Mouse (Mus musculus) neural tube, embryonic 14.5 days (tissue): ENCODE measurements around the gene Gm1043. TPM values are rescaled to one million over a fixed set of nuclear protein-coding genes. Genes with fewer than 3 reads are reported as not detected.

Experiments used
- ATAC-seq: fragments of 200-750 bp; cut with Nextera tagmentation; 2 replicates; pipeline ENCODE4 v1.8.0; 2017; ENCODE audit warnings: low read depth, mild to moderate bottlenecking, moderate TSS enrichment, moderate library complexity
- H3K27ac ChIP-seq: fragments of 300-500 bp; sonication (generic); 2 replicates; pipeline ENCODE4 v1.5.1; 2014; ENCODE audit warnings: low read depth, mild to moderate bottlenecking, control low read depth, low read length, moderate library complexity, mixed read lengths
- H3K27me3 ChIP-seq: fragments of 300-500 bp; sonication (generic); 2 replicates; pipeline ENCODE4 v1.6.1; 2014; ENCODE audit warnings: low read length; ENCODE audit not compliant: control insufficient read depth, insufficient read depth
- H3K36me3 ChIP-seq: fragments of 300-500 bp; sonication (generic); 2 replicates; pipeline ENCODE4 v1.6.1; 2014; ENCODE audit warnings: low read length, mixed read lengths; ENCODE audit not compliant: control insufficient read depth, insufficient read depth
- H3K4me1 ChIP-seq: fragments of 300-500 bp; sonication (generic); 2 replicates; pipeline ENCODE4 v1.6.1; 2014; ENCODE audit warnings: low read length; ENCODE audit not compliant: control insufficient read depth, insufficient read depth
- H3K4me2 ChIP-seq: fragments of 300-500 bp; sonication (generic); 2 replicates; pipeline ENCODE4 v1.6.1; 2014; ENCODE audit warnings: mild to moderate bottlenecking, low read depth, low read length, control low read depth
- H3K4me3 ChIP-seq: fragments of 300-500 bp; sonication (generic); 2 replicates; pipeline ENCODE4 v1.5.1; 2014; ENCODE audit warnings: low read depth, low read length, control low read depth, mixed read lengths
- H3K9ac ChIP-seq: fragments of 300-500 bp; sonication (generic); replicated peaks from 2 replicates; pipeline ENCODE4 v1.6.1; 2014; ENCODE audit warnings: low read depth, mild to moderate bottlenecking, control low read depth, low read length, mixed read lengths
- H3K9me3 ChIP-seq: fragments of 300-500 bp; sonication (generic); 2 replicates; pipeline ENCODE4 v1.6.1; 2016; ENCODE audit warnings: low read length; ENCODE audit not compliant: control insufficient read depth
- WGBS: fragments of 180-500 bp; shearing (Covaris S2); extraction: QIAGEN DNeasy Blood & Tissue Kit; methylation state at CpG from one replicate; pipeline ENCODE4 v1.1.7; 2014; 5-methylcytosine and 5-hydroxymethylcytosine counted together
- polyA plus RNA-seq: library from polyadenylated mRNA; unstranded; fragments of >200 nt; fragmentation: Nextera tagmentation; extraction: Ambion mirVana; gene quantifications from 2 replicates; pipeline ENCODE4 v1.2.1, GENCODE M21; 2014

The Gm1043 gene
- polyA plus RNA-seq, 1 experiment from 2014 or later = 2.0 TPM

DNA sequence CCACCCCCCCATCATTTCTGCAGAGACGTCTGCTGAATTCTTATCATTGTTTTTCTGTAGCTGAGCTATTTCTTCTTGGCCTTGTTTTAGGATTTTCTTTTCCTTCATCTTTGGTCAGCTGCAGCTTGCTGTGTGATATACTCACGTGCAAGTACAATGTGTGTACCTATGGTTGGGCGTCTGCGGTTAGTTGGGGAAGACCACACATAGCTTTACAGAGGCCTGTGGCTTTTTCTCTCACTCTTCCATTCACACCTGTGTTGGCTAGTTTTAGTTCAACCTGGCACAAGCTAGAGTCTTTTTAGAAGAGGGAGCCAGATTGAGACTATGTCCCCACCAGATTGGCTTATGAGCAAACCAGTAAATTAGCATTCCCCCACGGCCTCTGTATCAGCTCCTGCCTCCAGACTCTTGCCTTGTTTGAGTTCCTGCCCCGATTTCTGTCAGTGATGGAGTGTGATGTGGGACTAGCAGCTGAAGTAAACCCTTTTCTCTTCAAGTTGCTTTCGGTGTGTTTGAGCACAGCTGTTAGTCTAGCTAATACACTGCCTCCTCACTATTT lies 1.9 kb upstream of the Gm1043 start:
- ATAC-seq = no peak
- WGBS = 78% methylated on average over 7 of the region's 7 CpGs
- H3K4me3 ChIP-seq = no peak overlapping the region

DNA sequence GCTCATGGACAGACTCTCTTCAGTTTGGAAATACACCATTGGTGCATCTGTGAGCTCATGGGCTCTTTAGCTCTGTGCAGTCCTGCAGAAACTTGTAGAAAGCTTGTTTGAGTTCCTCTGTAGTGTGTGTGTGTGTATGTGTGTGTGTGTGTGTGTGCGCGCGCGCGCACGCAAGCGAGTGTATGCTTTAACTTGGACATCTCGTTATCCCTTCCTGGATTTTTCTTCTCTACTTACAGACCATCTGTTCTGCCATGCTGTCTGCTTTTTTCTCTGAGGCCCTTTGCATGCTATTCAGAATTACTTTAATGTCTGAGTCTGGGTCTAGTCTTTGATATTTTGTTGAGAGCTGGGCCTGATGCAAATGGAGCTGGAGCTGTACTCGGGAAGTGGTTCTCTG lies 1.3 kb upstream of the Gm1043 start:
- H3K4me2 ChIP-seq = no peak overlapping the region
- no peak overlapping the region for H3K9ac ChIP-seq
- no peaks in the 10 kb centered on the region for H3K27me3 ChIP-seq
- H3K27ac ChIP-seq = no peak overlapping the region
- H3K36me3 ChIP-seq = no peaks in the 10 kb centered on the region
- no peaks in the 10 kb centered on the region for H3K9me3 ChIP-seq
- WGBS = 89% methylated on average over 9 of the region's 9 CpGs
- no peaks in the 10 kb centered on the region for H3K4me1 ChIP-seq
- no peak for ATAC-seq
- no peak overlapping the region for H3K4me3 ChIP-seq

More for the DNA sequence above, 1.9 kb upstream of the Gm1043 start:
- Histone ChIP-seq H3K27me3 (no peaks in the 10 kb centered on the region), H3K4me2 (no peak overlapping the region), H3K27ac (no peak overlapping the region), H3K4me1 (no peaks in the 10 kb centered on the region), H3K9me3 (no peaks in the 10 kb centered on the region), H3K9ac (no peak overlapping the region), H3K36me3 (no peaks in the 10 kb centered on the region)

DNA sequence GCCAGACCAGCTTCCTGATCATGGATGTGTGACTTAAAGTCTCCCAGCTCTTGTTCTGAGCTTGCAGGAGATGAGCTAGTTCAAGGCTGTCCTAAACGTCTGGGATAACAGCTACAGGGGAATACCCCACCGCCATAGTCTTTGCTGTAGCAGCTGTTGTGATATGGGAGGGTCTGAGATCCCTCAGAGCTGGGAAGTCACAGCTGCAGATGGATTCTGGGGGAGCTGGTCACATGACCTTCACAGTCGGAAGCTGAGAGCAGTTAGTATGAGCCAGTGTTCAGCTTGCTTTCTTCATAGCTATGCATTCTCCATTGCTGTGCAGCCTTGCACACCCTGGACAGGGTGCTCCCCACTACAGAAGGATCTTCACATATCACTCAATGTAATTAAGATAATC lies 748 bp downstream of the Gm1043 start:
- H3K4me3 ChIP-seq = no peak overlapping the region
- no peak overlapping the region for H3K27ac ChIP-seq
- no peaks in the 10 kb centered on the region for H3K36me3 ChIP-seq
- H3K27me3 ChIP-seq = no peaks in the 10 kb centered on the region
- H3K4me1 ChIP-seq = peaks cover 1% of the 10 kb centered on the region; the same call in 1 of the 2 replicates
- H3K9me3 ChIP-seq = no peaks in the 10 kb centered on the region
- H3K4me2 ChIP-seq = no peak overlapping the region
- WGBS = 76% methylated on average over 3 of the region's 3 CpGs
- ATAC-seq = no peak
- no peak overlapping the region for H3K9ac ChIP-seq

DNA sequence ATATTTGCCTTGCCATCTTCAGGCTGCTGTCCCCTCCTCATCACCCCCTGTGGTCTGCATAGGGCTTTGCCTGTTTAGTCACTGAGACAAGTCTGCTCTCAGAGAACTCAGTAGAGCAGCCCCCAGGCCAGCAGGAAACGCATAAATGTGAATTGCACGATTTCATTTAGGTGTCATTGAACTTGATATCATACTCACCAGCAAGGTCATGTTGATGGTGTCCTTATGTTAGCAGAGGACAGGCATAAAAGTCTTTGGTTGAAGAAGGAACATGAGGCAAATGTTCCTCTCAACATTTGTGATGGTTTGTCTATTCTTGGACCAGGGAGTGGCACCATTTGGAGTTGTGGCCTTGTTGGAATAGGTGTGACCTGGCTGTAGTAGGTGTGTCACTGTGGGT lies 2.6 kb downstream of the Gm1043 start:
- ATAC-seq = no peak
- Histone ChIP-seq H3K4me3 (no peak overlapping the region), H3K4me2 (no peak overlapping the region), H3K9me3 (no peaks in the 10 kb centered on the region), H3K9ac (no peak overlapping the region), H3K4me1 (peaks cover 7% of the 10 kb centered on the region; the same call in 1 of the 2 replicates), H3K27me3 (peaks cover 6% of the 10 kb centered on the region; the same call in 1 of the 2 replicates), H3K27ac (no peak overlapping the region), H3K36me3 (no peaks in the 10 kb centered on the region)
- 53% methylated on average over 2 of the region's 2 CpGs for WGBS

DNA sequence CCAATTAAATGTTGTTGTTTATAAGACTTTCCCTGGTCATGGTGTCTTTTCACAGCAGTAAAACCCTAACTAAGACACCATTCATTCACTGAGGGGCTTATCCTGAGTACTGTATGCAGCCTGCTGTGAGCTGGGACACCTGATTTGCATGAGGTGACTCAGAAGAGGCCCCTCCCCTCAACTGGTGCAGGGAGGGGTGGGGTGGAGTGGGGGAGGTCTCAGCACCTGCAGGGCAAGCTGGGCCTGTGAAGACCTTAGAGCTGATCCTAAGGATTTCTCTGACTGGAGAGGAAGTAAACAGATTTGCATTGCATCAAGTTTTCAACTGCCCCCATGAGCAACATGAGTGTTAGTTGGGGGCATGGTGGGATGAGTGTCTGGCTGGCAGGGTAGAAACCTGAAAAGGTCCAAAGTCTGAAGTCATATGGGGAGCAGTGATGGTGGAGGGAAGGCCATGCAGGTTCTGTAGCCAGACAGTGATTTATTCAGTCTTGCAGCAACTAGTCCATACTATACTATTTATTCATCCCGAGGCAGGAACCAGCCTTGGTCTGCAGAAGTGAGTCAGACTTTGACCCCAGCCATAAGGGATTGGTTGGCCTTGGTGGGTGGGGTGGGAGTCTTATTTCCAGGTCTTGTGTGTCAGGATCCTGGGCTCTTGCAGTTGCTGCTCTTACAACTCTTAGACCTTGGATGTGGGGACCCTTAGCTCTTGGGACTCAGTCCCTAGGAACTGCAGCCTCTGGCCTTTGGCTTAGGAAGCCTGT lies 3.4 kb downstream of the Gm1043 start:
- 48% methylated on average over 1 of the region's 1 CpGs for WGBS
- H3K27ac ChIP-seq = no peak overlapping the region
- no peak overlapping the region for H3K4me2 ChIP-seq
- ATAC-seq = no peak
- no peaks in the 10 kb centered on the region for H3K36me3 ChIP-seq
- H3K4me1 ChIP-seq = peaks cover 7% of the 10 kb centered on the region; the same call in 1 of the 2 replicates
- no peaks in the 10 kb centered on the region for H3K9me3 ChIP-seq
- no peak overlapping the region for H3K9ac ChIP-seq
- no peak overlapping the region for H3K4me3 ChIP-seq
- H3K27me3 ChIP-seq = peaks cover 6% of the 10 kb centered on the region; the same call in 1 of the 2 replicates

DNA sequence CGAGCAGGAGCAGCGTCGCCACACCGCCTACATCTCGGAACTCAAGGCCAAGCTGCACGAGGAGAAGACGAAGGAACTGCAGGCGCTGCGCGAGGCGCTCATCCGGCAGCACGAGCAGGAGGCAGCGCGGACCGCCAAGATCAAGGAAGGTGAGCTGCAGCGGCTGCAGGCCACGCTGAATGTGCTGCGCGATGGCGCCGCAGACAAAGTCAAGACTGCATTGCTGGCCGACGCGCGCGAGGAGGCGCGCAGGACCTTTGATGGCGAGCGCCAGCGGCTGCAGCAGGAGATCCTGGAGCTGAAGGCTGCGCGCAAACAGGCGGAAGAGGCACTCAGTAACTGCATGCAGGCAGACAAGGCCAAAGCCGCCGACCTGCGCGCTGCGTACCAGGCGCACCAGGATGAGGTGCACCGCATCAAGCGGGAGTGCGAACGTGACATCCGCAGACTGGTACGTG lies 6.0 kb downstream of the Gm1043 start:
- peaks cover 7% of the 10 kb centered on the region; the same call in 1 of the 2 replicates for H3K4me1 ChIP-seq
- ATAC-seq = peak; percentile 72
- H3K9me3 ChIP-seq = no peaks in the 10 kb centered on the region
- peak overlapping the region; percentile 36 for H3K4me2 ChIP-seq
- no peaks in the 10 kb centered on the region for H3K36me3 ChIP-seq
- 1% methylated on average over 47 of the region's 47 CpGs for WGBS
- peak overlapping the region; percentile 25 for H3K9ac ChIP-seq
- H3K4me3 ChIP-seq = peak overlapping the region; percentile 4; the same call in 1 of the 2 replicates
- H3K27ac ChIP-seq = no peak overlapping the region
- peaks cover 6% of the 10 kb centered on the region; the same call in 1 of the 2 replicates for H3K27me3 ChIP-seq

DNA sequence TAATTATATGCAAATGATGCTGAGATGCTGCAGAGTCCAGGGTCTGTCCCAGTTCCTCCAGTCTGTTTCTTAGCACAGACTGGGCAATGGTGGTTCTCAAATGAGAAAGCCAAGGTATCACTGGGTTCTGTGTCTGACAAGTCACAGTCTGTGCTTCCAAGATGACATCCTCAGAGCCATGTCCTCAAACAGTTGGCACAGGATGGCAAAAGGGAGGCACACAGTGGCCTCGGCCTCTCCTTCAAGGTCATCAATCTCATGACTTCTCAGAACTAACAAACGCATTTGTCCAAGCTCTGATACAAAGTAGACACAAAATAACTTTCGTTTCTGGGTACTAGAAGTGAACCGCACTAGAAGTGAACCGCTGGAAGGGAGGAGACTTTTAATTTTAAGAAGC lies 9.8 kb downstream of the Gm1043 start:
- no peak overlapping the region for H3K27ac ChIP-seq
- ATAC-seq = no peak
- no peaks in the 10 kb centered on the region for H3K36me3 ChIP-seq
- H3K9ac ChIP-seq = no peak overlapping the region
- peaks cover 7% of the 10 kb centered on the region; the same call in 1 of the 2 replicates for H3K4me1 ChIP-seq
- no peak overlapping the region for H3K4me2 ChIP-seq
- peaks cover 6% of the 10 kb centered on the region; the same call in 1 of the 2 replicates for H3K27me3 ChIP-seq
- H3K4me3 ChIP-seq = no peak overlapping the region
- no peaks in the 10 kb centered on the region for H3K9me3 ChIP-seq
- 91% methylated on average over 5 of the region's 5 CpGs for WGBS

DNA sequence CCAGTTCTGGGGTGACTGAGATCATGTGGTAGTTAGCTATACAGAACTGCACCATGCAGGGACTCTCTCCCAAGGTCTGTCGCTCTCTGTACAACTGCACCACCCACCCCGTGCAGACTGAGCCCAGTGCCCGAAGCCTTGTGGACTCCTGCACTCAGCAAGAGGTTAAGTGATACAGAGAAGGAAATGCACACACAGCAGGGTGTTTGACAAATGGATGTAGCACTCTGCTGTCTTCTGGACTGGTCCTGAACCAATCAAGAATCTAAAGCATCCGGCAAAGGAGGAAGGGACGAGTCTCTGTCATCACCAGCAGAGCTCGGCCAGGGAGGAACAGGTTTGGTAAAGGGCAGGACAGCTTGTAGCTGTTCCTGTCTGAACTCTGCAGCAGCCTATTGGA lies 12.4 kb downstream of the Gm1043 start:
- H3K4me3 ChIP-seq = no peak overlapping the region
- H3K36me3 ChIP-seq = no peaks in the 10 kb centered on the region
- no peaks in the 10 kb centered on the region for H3K4me1 ChIP-seq
- H3K27ac ChIP-seq = no peak overlapping the region
- H3K4me2 ChIP-seq = no peak overlapping the region
- no peak for ATAC-seq
- H3K27me3 ChIP-seq = no peaks in the 10 kb centered on the region
- H3K9me3 ChIP-seq = no peaks in the 10 kb centered on the region
- WGBS = 70% methylated on average over 6 of the region's 6 CpGs
- no peak overlapping the region for H3K9ac ChIP-seq

DNA sequence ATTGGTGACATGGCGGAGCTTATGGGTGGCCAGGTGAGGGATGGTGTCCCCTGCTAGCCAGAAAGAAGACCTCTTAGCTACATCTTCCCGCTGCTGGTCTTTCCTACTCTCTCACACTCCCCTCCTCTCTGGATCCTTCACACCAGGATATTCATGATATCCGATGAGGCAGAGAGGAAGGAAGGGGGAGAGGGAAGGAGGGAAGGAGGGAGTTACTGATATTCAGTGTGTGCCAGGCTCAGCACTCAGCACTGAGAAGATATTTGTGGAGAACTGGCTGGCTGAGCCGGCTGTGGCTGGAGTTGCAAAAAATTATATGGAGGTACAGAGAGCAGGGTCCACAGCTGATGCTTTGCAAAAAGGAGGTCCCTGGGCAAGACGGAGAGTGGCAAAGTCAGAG lies 15.6 kb downstream of the Gm1043 start:
- H3K9ac ChIP-seq = no peak overlapping the region
- 76% methylated on average over 5 of the region's 5 CpGs for WGBS
- ATAC-seq = no peak

More for the DNA sequence above, 15.6 kb downstream of the Gm1043 start:
- H3K9me3 ChIP-seq = no peaks in the 10 kb centered on the region
- H3K27ac ChIP-seq = no peak overlapping the region
- H3K27me3 ChIP-seq = no peaks in the 10 kb centered on the region
- no peak overlapping the region for H3K4me2 ChIP-seq
- H3K4me3 ChIP-seq = no peak overlapping the region
- no peaks in the 10 kb centered on the region for H3K36me3 ChIP-seq
- H3K4me1 ChIP-seq = no peaks in the 10 kb centered on the region
